Mouse (Mus musculus): Measurements from ENCODE around the gene Vmn1r3. TPM values are rescaled to one million over a fixed set of nuclear protein-coding genes. Genes with fewer than 3 reads are reported as not detected.
"Not testable (repeated sequence)": the region's sequence is repeated elsewhere in the genome, so short reads cannot be mapped to it uniquely, and the experiment has no call there.

Gene Vmn1r3
- polyA plus RNA-seq (2016; fragmentation: Nextera tagmentation; extraction: Ambion mirVana), result not detected in 2 replicates

DNA sequence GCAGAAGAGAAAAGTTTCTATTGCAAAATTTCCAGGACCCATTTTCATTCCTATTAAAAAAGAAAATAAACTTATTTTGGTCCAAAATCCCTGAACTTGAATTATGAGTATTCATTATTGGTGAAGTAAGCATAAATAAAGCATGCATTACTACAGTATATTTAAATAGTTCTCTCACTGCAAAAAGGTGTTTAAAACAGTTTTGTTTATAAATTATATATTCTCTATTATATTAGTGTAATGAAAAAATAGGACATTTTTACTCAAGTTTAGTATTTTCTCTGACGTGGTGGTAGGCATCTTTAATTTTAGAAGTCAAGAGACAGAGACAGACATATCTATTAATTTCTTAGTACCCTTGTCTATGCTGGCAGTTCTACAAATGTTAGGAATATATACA is at the start of gene Vmn1r3:
Vmn1r3 (minus strand) TSS at position 101 of the 400 bp plus-strand sequence.
- 91% methylated on average over 1 of the region's 1 CpGs for WGBS
- not testable (repeated sequence) for H3K36me3 ChIP-seq; H3K27me3 ChIP-seq (ENCODE audit: insufficient read depth, poor library complexity, severe bottlenecking); H3K4me3 ChIP-seq; DNase-seq (ENCODE audit: low spot score); H3K4me1 ChIP-seq (replicated peaks); H3K27ac ChIP-seq
- H3K9me3 ChIP-seq, result peaks cover 19% of the 10 kb centered on the region

GRCm38 (mm10) chr4:3232053-3232452 is 46.9 kb upstream of the Vmn1r3 start:
- peaks cover 58% of the 10 kb centered on the region for H3K9me3 ChIP-seq
- peaks cover 7% of the 10 kb centered on the region for H3K4me1 ChIP-seq (replicated peaks)
- H3K27ac ChIP-seq, result no peak overlapping the region
- H3K27me3 ChIP-seq (ENCODE audit: insufficient read depth, poor library complexity, severe bottlenecking), result peaks cover 8% of the 10 kb centered on the region; the same call in 1 of the 2 replicates
- no peak overlapping the region for H3K4me3 ChIP-seq
- WGBS, result 70% methylated on average over 6 of the region's 6 CpGs
- DNase-seq (ENCODE audit: low spot score), result no peak
- no peaks in the 10 kb centered on the region for H3K36me3 ChIP-seq

- Histone ChIP-seq H3K27ac (no peak overlapping the region), H3K36me3 (no peaks in the 10 kb centered on the region), H3K4me3 (peak overlapping the region; percentile 50), H3K4me1 (replicated peaks) (peaks cover 7% of the 10 kb centered on the region), H3K27me3 (ENCODE audit: insufficient read depth, poor library complexity, severe bottlenecking) (peaks cover 8% of the 10 kb centered on the region; the same call in 1 of the 2 replicates), H3K9me3 (peaks cover 62% of the 10 kb centered on the region)
- no peak for DNase-seq (ENCODE audit: low spot score)
- WGBS, result 5% methylated on average over 43 of the region's 48 CpGs
These were observed 45.9 kb upstream of the Vmn1r3 start for GRCm38 (mm10) chr4:3230908-3231684.

- Histone ChIP-seq H3K9me3 (peaks cover 68% of the 10 kb centered on the region), H3K4me3 (no peak overlapping the region)
These were observed 44.4 kb upstream of the Vmn1r3 start for GRCm38 (mm10) chr4:3229532-3229931.

DNA sequence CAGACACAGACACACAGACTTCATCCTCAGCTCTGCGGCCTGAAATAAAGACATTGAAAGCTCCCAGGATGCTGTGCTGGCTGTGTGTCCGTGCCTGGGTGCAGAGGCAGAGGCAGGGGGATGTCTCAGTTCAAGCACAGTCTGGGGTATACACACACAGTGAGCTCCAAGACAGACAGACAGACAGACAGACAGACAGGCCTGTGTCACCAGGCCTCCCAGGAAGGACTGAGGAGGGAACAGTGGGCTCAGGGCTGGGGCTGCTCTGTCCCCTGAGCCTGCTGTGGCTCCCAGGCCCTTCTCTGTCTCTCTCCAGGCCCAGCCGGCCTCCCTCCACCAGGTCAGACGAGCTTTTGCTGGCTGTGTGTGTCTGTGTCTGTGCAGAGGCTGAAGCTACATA is 43.3 kb upstream of the Vmn1r3 start:
- DNase-seq (ENCODE audit: low spot score), result no peak
- H3K36me3 ChIP-seq, result no peaks in the 10 kb centered on the region
- H3K4me3 ChIP-seq, result no peak overlapping the region
- H3K4me1 ChIP-seq (replicated peaks), result peaks cover 7% of the 10 kb centered on the region
- peaks cover 8% of the 10 kb centered on the region; the same call in 1 of the 2 replicates for H3K27me3 ChIP-seq (ENCODE audit: insufficient read depth, poor library complexity, severe bottlenecking)
- H3K9me3 ChIP-seq, result peaks cover 70% of the 10 kb centered on the region
- 66% methylated on average over 4 of the region's 4 CpGs for WGBS
- H3K27ac ChIP-seq, result no peak overlapping the region

More at GRCm38 (mm10) chr4:3229532-3229931, 44.4 kb upstream of the Vmn1r3 start:
- WGBS, result 72% methylated on average over 4 of the region's 4 CpGs
- peaks cover 8% of the 10 kb centered on the region; the same call in 1 of the 2 replicates for H3K27me3 ChIP-seq (ENCODE audit: insufficient read depth, poor library complexity, severe bottlenecking)
- H3K4me1 ChIP-seq (replicated peaks), result peaks cover 7% of the 10 kb centered on the region
- no peak overlapping the region for H3K27ac ChIP-seq
- no peak for DNase-seq (ENCODE audit: low spot score)
- no peaks in the 10 kb centered on the region for H3K36me3 ChIP-seq

DNA sequence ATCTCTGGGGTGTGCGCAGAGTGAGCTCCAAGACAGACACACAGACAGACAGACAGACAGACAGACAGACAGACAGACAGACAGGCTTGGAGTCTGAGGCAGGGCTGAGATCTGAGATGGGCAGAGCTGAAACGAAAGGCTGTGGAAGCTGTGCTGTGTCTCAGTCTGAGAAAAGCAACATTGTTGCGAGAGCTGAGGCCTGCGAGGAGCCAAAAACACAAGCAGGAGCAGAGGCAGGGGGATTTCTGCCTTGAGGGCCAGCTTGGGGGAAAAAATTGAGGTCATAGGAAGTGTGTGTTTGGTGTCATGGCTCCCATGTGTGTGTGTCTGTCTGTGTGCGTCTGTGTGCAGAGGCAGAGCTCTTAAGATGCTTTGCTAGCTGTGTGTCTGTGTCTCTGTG is 42.6 kb upstream of the Vmn1r3 start:
- H3K4me3 ChIP-seq, result no peak overlapping the region
- H3K4me1 ChIP-seq (replicated peaks), result peaks cover 7% of the 10 kb centered on the region
- H3K27me3 ChIP-seq (ENCODE audit: insufficient read depth, poor library complexity, severe bottlenecking), result peaks cover 8% of the 10 kb centered on the region; the same call in 1 of the 2 replicates
- H3K27ac ChIP-seq, result no peak overlapping the region
- DNase-seq (ENCODE audit: low spot score), result no peak
- WGBS, result 61% methylated on average over 5 of the region's 5 CpGs
- H3K9me3 ChIP-seq, result peaks cover 65% of the 10 kb centered on the region
- H3K36me3 ChIP-seq, result no peaks in the 10 kb centered on the region

DNA sequence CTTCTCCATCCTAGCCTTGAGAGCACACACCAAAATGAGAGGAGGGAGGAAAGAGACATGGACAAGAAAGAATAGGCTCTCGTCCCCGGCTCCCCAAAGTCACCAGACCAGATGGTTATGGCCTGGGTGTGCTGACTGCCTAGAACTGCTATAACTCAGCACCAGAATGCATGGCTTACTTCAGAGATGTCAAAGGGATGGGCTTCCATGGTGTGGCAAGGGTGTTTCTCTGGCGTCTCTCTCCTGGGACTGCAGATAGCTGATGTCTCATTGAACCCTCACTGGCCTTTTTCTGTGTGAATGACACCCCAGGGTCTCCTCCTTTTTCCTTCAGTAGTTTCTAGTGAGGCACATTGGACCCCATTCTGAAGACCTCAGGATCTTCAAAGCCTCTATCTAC is 41.3 kb upstream of the Vmn1r3 start:
- peaks cover 8% of the 10 kb centered on the region; the same call in 1 of the 2 replicates for H3K27me3 ChIP-seq (ENCODE audit: insufficient read depth, poor library complexity, severe bottlenecking)
- peaks cover 7% of the 10 kb centered on the region for H3K4me1 ChIP-seq (replicated peaks)
- no peaks in the 10 kb centered on the region for H3K36me3 ChIP-seq
- H3K9me3 ChIP-seq, result peaks cover 57% of the 10 kb centered on the region
- H3K4me3 ChIP-seq, result no peak overlapping the region
- H3K27ac ChIP-seq, result no peak overlapping the region
- DNase-seq (ENCODE audit: low spot score), result no peak
- WGBS, result 77% methylated on average over 3 of the region's 3 CpGs

- H3K36me3 ChIP-seq; DNase-seq (ENCODE audit: low spot score); H3K4me3 ChIP-seq; H3K4me1 ChIP-seq (replicated peaks); H3K27ac ChIP-seq; H3K27me3 ChIP-seq (ENCODE audit: insufficient read depth, poor library complexity, severe bottlenecking): not testable (repeated sequence)
- H3K9me3 ChIP-seq, result peaks cover 54% of the 10 kb centered on the region
- 63% methylated on average over 3 of the region's 3 CpGs for WGBS
These were observed 40.3 kb upstream of the Vmn1r3 start for GRCm38 (mm10) chr4:3225416-3225815.

DNA sequence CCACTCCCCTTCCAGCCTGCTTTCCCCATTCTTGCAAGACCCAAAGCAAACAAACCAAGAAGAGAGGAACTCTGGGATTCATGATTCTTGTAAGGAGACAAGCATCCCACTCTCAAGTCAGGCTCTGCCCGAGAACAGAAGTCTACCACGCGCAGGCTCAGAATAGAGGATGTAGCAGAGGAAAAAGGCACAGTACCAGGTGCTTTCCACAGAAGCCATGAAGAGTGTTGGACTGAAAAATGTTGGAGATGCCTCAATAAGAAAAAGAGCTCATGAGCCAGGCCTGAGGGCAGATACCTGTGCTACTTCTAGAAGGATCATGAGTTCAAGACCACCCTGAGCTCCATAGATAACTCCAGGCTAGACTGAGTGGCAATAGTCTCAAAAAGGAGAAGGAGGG is 39.7 kb upstream of the Vmn1r3 start:
- H3K4me3 ChIP-seq; DNase-seq (ENCODE audit: low spot score); H3K36me3 ChIP-seq; H3K27ac ChIP-seq; H3K4me1 ChIP-seq (replicated peaks); H3K27me3 ChIP-seq (ENCODE audit: insufficient read depth, poor library complexity, severe bottlenecking): not testable (repeated sequence)
- 51% methylated on average over 3 of the region's 3 CpGs for WGBS
- H3K9me3 ChIP-seq, result peaks cover 52% of the 10 kb centered on the region

- not testable (repeated sequence) for H3K27ac ChIP-seq
These were observed 38.5 kb upstream of the Vmn1r3 start for GRCm38 (mm10) chr4:3223483-3224209.

DNA sequence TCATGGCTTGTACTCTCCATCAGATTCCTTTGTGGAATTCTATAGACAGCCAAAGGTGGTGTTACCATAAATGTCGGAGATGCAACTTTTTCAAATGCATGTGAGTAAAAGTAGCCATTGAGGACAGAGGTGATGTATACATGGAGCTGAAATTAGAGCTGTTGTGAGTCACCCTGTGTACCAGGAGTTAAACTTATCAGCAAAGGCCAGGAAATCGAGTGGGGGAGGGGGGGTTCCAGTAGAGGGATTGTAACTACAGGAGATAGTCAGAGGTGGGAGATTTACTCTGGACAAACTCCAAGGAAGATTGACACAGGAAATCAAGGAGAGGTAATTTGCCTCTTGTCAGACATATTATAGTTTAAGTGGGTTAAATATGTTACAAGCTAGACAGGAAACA is 31.2 kb upstream of the Vmn1r3 start:
- H3K9me3 ChIP-seq; H3K4me1 ChIP-seq (replicated peaks); DNase-seq (ENCODE audit: low spot score); H3K27me3 ChIP-seq (ENCODE audit: insufficient read depth, poor library complexity, severe bottlenecking); H3K4me3 ChIP-seq; H3K27ac ChIP-seq; H3K36me3 ChIP-seq: not testable (repeated sequence)
- WGBS, result 80% methylated on average over 2 of the region's 2 CpGs

More at GRCm38 (mm10) chr4:3223483-3224209, 38.5 kb upstream of the Vmn1r3 start:
- 86% methylated on average over 7 of the region's 9 CpGs for WGBS
- DNase-seq (ENCODE audit: low spot score); H3K27me3 ChIP-seq (ENCODE audit: insufficient read depth, poor library complexity, severe bottlenecking); H3K4me1 ChIP-seq (replicated peaks); H3K4me3 ChIP-seq; H3K36me3 ChIP-seq: not testable (repeated sequence)
- peaks cover 42% of the 10 kb centered on the region for H3K9me3 ChIP-seq

GRCm38 (mm10) chr4:3213349-3213748 is 28.2 kb upstream of the Vmn1r3 start:
- not testable (repeated sequence) for H3K27ac ChIP-seq; H3K27me3 ChIP-seq (ENCODE audit: insufficient read depth, poor library complexity, severe bottlenecking); H3K4me3 ChIP-seq; H3K4me1 ChIP-seq (replicated peaks); H3K36me3 ChIP-seq; DNase-seq (ENCODE audit: low spot score); H3K9me3 ChIP-seq
- 77% methylated on average over 4 of the region's 4 CpGs for WGBS

GRCm38 (mm10) chr4:3209643-3210217 is 24.6 kb upstream of the Vmn1r3 start:
- H3K4me1 ChIP-seq (replicated peaks); H3K27ac ChIP-seq; H3K4me3 ChIP-seq; DNase-seq (ENCODE audit: low spot score); H3K27me3 ChIP-seq (ENCODE audit: insufficient read depth, poor library complexity, severe bottlenecking); H3K36me3 ChIP-seq; H3K9me3 ChIP-seq: not testable (repeated sequence)
- 45% methylated on average over 1 of the region's 1 CpGs for WGBS
